ENCODE assay signal across 26 mouse cellular contexts in the genomic region with DNA sequence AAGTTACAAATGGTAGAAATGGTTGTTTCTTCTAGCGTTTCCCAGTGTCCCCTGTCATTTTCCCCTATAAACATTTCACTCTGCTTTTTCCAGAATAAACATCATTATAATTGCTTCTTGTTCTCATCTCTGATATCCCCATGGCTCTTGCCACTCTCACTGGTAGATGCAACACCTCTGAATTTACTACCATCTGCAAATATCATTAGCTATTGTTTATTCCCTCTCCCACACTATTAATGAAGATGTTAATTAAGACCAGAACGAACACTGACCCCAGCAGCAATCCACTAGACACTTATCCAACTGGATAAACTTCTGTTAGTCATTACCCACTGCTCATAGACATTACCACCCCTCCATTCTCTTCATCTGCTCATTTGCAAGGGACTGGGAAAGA.
"Had no signal": no experiment of that assay in that cellular context is flagged by ENCODE, and none has a peak within 500 bp of the region (broad histone marks: within the 10 kb centered on the region; RNA-seq: fewer than 3 reads in every experiment).

No protein-coding gene starts in this region.

- H3K9me3 ChIP-seq: heart, embryonic 10.5 days; heart, embryonic 13.5 days; heart, embryonic 15.5 days; hindbrain, embryonic 13.5 days; hindbrain, embryonic 15.5 days; kidney, embryonic 15.5 days; limb, embryonic 13.5 days; limb, embryonic 15.5 days; liver, embryonic 12.5 days had no signal

- DNase-seq: gastrocnemius, postnatal 10 days; gastrocnemius, postnatal 36 days; heart, adult 18-20 months; heart, postnatal 14 days; heart, postnatal 36 days; kidney, adult 11 months; kidney, adult 2 months; kidney, adult 9 months; kidney, postnatal 14 days; kidney, postnatal 36 days; layer of hippocampus, postnatal 36 days; left cerebral cortex, postnatal 4 days; lung, adult 18-20 months had no signal

- H3K4me2 ChIP-seq: heart, embryonic 13.5 days; heart, embryonic 15.5 days; hindbrain, embryonic 13.5 days; hindbrain, embryonic 15.5 days; kidney, embryonic 15.5 days; limb, embryonic 13.5 days; limb, embryonic 15.5 days; liver, embryonic 12.5 days had no signal

- H3K4me3 ChIP-seq: heart, embryonic 10.5 days; heart, embryonic 13.5 days; heart, embryonic 15.5 days; hindbrain, embryonic 13.5 days; hindbrain, embryonic 15.5 days; kidney, embryonic 15.5 days; limb, embryonic 13.5 days; limb, embryonic 15.5 days; liver, embryonic 12.5 days had no signal

- H3K9ac ChIP-seq: heart, embryonic 13.5 days; heart, embryonic 15.5 days; hindbrain, embryonic 13.5 days; hindbrain, embryonic 15.5 days; kidney, embryonic 15.5 days; limb, embryonic 13.5 days; limb, embryonic 15.5 days; liver, embryonic 12.5 days; liver, embryonic 14.5 days had no signal

- ATAC-seq: hindbrain, postnatal 0 days; intestine, embryonic 16.5 days; liver, embryonic 12.5 days had no signal

- H3K27ac ChIP-seq: heart, embryonic 10.5 days; heart, embryonic 13.5 days; heart, embryonic 15.5 days; hindbrain, embryonic 13.5 days; hindbrain, embryonic 15.5 days; hindbrain, postnatal 0 days; kidney, embryonic 15.5 days; kidney, postnatal 0 days; limb, embryonic 13.5 days; limb, embryonic 15.5 days; liver, embryonic 12.5 days; liver, embryonic 14.5 days had no signal

- H3K36me3 ChIP-seq: heart, embryonic 10.5 days; heart, embryonic 13.5 days; heart, embryonic 15.5 days; hindbrain, embryonic 13.5 days; hindbrain, embryonic 15.5 days; kidney, embryonic 15.5 days; limb, embryonic 13.5 days; limb, embryonic 15.5 days; liver, embryonic 12.5 days had no signal

- H3K27me3 ChIP-seq: heart, embryonic 13.5 days; heart, embryonic 15.5 days; hindbrain, embryonic 15.5 days; limb, embryonic 13.5 days; limb, embryonic 15.5 days had no signal
